22 mouse cellular contexts compared by ENCODE assay signal in the genomic region with DNA sequence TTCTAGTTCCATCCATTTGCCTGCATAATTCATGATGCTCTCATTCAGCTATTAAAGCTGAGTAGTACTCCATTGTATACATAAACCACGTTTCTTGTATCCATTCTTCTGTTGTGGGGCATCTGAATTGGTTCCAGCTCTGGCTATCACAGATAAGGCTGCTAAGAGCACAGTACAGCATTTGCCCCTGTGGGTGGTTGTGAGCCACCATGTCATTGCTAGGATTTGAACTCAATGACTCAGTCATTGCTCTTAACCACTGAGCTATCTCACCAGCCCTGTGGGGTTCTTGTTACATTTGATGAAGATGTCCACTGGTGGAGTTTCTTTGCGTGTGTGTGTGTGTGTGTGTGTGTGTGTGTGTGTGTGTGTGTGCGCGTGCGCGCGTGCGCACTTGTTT. TPM values are rescaled to one million over a fixed set of nuclear protein-coding genes. Genes with fewer than 3 reads are reported as not detected.
DNase-seq lines count a peak whose midpoint lies in the region; ATAC-seq and TF ChIP-seq lines count a peak whose summit lies in the region.
"Had no signal": no experiment of that assay in that cellular context is flagged by ENCODE, and none has a peak within 500 bp of the region (broad histone marks: within the 10 kb centered on the region; RNA-seq: fewer than 3 reads in every experiment).

No protein-coding gene starts in this region.

- WGBS in hindbrain, postnatal 0 days, result 96% methylated on average over 8 of the region's 8 CpGs
- 98% methylated on average over 8 of the region's 8 CpGs for whole genome bisulfite sequencing in intestine, postnatal 0 days

- H3K4me2 ChIP-seq in hindbrain, postnatal 0 days (ENCODE audit: low read depth, low read length), result no peak overlapping the region
- H3K4me2 ChIP-seq in intestine, postnatal 0 days (replicated peaks; ENCODE audit: low read depth), result no peak overlapping the region

- H3K9me3 ChIP-seq in MEL (replicated peaks; ENCODE audit: insufficient read depth, low read length), result no peaks in the 10 kb centered on the region
- H3K9me3 ChIP-seq in hindbrain, postnatal 0 days (ENCODE audit: low read length), result no peaks in the 10 kb centered on the region
- H3K9me3 ChIP-seq in intestine, postnatal 0 days (ENCODE audit: control insufficient read depth), result no peaks in the 10 kb centered on the region
- H3K9me3 ChIP-seq: G1E had no signal

- no peaks in the 10 kb centered on the region for H3K79me2 ChIP-seq in MEL (ENCODE audit: control insufficient read depth, insufficient read depth, low read length, poor library complexity)

- no peak for TF ChIP-seq RAD21 in MEL (IDR thresholded peaks at IDR 0.05; ENCODE audit: low read depth, low read length)

- peak; percentile 61 for ATAC-seq in megakaryocyte progenitor cell, adult 5-6 weeks (replicated peaks; ENCODE audit: poor library complexity)
- ATAC-seq in megakaryocyte-erythroid progenitor cell, adult 5-6 weeks (replicated peaks; ENCODE audit: low FRiP score, low TSS enrichment, poor library complexity, severe bottlenecking), result peak; percentile 84
- ATAC-seq in hindbrain, postnatal 0 days, result no peak
- no peak for ATAC-seq in intestine, postnatal 0 days
- ATAC-seq: activated CD4-positive, CD25-positive, alpha-beta regulatory T cell, adult 4 months; CD4-positive, CD25-positive, alpha-beta regulatory T cell, adult 4 months; Patski had no signal

- H3K27ac ChIP-seq in MEL (ENCODE audit: control insufficient read depth, low read depth, low read length), result no peak overlapping the region
- no peak overlapping the region for H3K27ac ChIP-seq in hindbrain, postnatal 0 days
- H3K27ac ChIP-seq in intestine, postnatal 0 days (ENCODE audit: low read depth, low read length), result no peak overlapping the region

- no peaks in the 10 kb centered on the region for H3K27me3 ChIP-seq in MEL (ENCODE audit: control insufficient read depth in 1 of 2, insufficient read depth in 2 of 2, low read length in 2 of 2)
- H3K27me3 ChIP-seq in hindbrain, postnatal 0 days (ENCODE audit: insufficient read depth, low read length), result no peaks in the 10 kb centered on the region
- no peaks in the 10 kb centered on the region for H3K27me3 ChIP-seq in intestine, postnatal 0 days (replicated peaks; ENCODE audit: control insufficient read depth, insufficient read depth, low read length)
- H3K27me3 ChIP-seq: CH12.LX, Patski had no signal

- no peak overlapping the region for H3K4me3 ChIP-seq in MEL (ENCODE audit: control insufficient read depth in 1 of 2, insufficient read depth in 1 of 2, low read depth in 2 of 2, low read length in 2 of 2)
- no peak overlapping the region for H3K4me3 ChIP-seq in hindbrain, postnatal 0 days (ENCODE audit: low read length)
- H3K4me3 ChIP-seq in intestine, postnatal 0 days (ENCODE audit: low read depth, low read length), result no peak overlapping the region

- H3K9ac ChIP-seq in MEL (ENCODE audit: control insufficient read depth, low read depth, low read length, poor library complexity, severe bottlenecking), result no peak overlapping the region
- H3K9ac ChIP-seq in hindbrain, postnatal 0 days (replicated peaks; ENCODE audit: low read length), result no peak overlapping the region
- H3K9ac ChIP-seq in intestine, postnatal 0 days (ENCODE audit: low read depth, low read length), result no peak overlapping the region

- TF ChIP-seq POLR2A in MEL (IDR thresholded peaks at IDR 0.05; ENCODE audit: control insufficient read depth in 1 of 2, insufficient read depth in 1 of 2, low read depth in 1 of 2, low read length in 2 of 2, poor library complexity in 1 of 2), result no peak

- no peak for TF ChIP-seq EP300 in MEL (IDR thresholded peaks at IDR 0.05; ENCODE audit: low read depth in 1 of 2, low read length in 2 of 2)

- H3K4me1 ChIP-seq in MEL (ENCODE audit: control insufficient read depth in 1 of 2, insufficient read depth in 2 of 2, low read length in 2 of 2), result peaks cover 0 to 6% of the 10 kb centered on the region in 2 experiments; a peak in 1 of 4 replicates
- no peaks in the 10 kb centered on the region for H3K4me1 ChIP-seq in hindbrain, postnatal 0 days (ENCODE audit: insufficient read depth, low read length)
- H3K4me1 ChIP-seq in intestine, postnatal 0 days (replicated peaks; ENCODE audit: control insufficient read depth, insufficient read depth, low read length), result no peaks in the 10 kb centered on the region

- no peak for TF ChIP-seq CTCF in MEL (IDR thresholded peaks at IDR 0.05 in 2 of 3, conservative IDR thresholded peaks at IDR 0.05 in 1 of 3; ENCODE audit: control insufficient read depth in 1 of 3, insufficient read depth in 1 of 3, low read depth in 2 of 3, low read length in 3 of 3, poor library complexity in 1 of 3, severe bottlenecking in 1 of 3)
- no peak for TF ChIP-seq CTCF in hindbrain, postnatal 0 days (IDR thresholded peaks at IDR 0.05; ENCODE audit: low read depth)
- no peak for TF ChIP-seq CTCF in intestine, postnatal 0 days (IDR thresholded peaks at IDR 0.05; ENCODE audit: low read depth)

- peak; percentile 42 for DNase-seq in MEL (ENCODE audit: low read depth, low spot score)
- no peak for DNase-seq in kidney, postnatal 4 days
- DNase-seq in hindbrain, postnatal 0 days (ENCODE audit: low spot score), result no peak
- DNase-seq: adrenal gland, adult 2 months; adrenal gland, adult 8-10 months; adrenal gland, postnatal 10 days; adrenal gland, postnatal 14 days; adrenal gland, postnatal 25 days; adrenal gland, postnatal 36 days; B cell, adult 2 months; cerebellum, adult 11 months; cerebellum, adult 11-12 months; cerebellum, adult 18-20 months; cerebellum, adult 2 months had no signal

- H3K36me3 ChIP-seq in MEL (ENCODE audit: control insufficient read depth in 1 of 2, insufficient read depth in 2 of 2, low read length in 2 of 2), result peaks cover 0 to 2% of the 10 kb centered on the region in 2 experiments; a peak in 3 of 4 replicates
- H3K36me3 ChIP-seq in hindbrain, postnatal 0 days (ENCODE audit: insufficient read depth, low read length), result peaks cover 21% of the 10 kb centered on the region
- peaks cover 28% of the 10 kb centered on the region for H3K36me3 ChIP-seq in intestine, postnatal 0 days (ENCODE audit: control insufficient read depth, insufficient read depth)

TF ChIP-seq in MEL, 35 proteins besides CTCF, POLR2A, EP300 and RAD21:
- peak; percentile 12; the same call in 1 of the 2 replicates for TF ChIP-seq TAL1 (IDR thresholded peaks at IDR 0.05; ENCODE audit: low read length)
- no peak for TF ChIP-seq ZKSCAN1 (IDR thresholded peaks at IDR 0.05; ENCODE audit: low read depth, low read length)

RNA-seq across cellular contexts. Expression of gene Acbd5, which starts 16.6 kb away (rescaled TPM):
- total RNA-seq in MEL (2012; rRNA removed), result 6.0 and 6.3 TPM in 2 replicates
- polyA plus RNA-seq in MEL (2012; ENCODE audit: insufficient read depth in 1 of 2, insufficient read length in 2 of 2, low read depth in 1 of 2, low replicate concordance in 2 of 2, missing spikeins in 1 of 2), result 1 to 10 TPM in 1 of 2 experiments, not detected in 1; 6.5 TPM
- 18.2 and 18.5 TPM in 2 replicates for total RNA-seq in megakaryocyte progenitor cell, adult 5-6 weeks (2015)
- 21.1 and 32.2 TPM in 2 replicates for total RNA-seq in megakaryocyte progenitor cell, adult 5-6 weeks (2017)
- 19.6 and 22.1 TPM in 2 replicates for total RNA-seq in megakaryocyte-erythroid progenitor cell, adult 5-6 weeks (2014; fragmentation: Nextera tagmentation)
- 19.0 and 22.7 TPM in 2 replicates for total RNA-seq in megakaryocyte-erythroid progenitor cell, adult 5-6 weeks (2017)
- total RNA-seq in hindbrain, postnatal 0 days (2014; rRNA removed), result 29.7 and 30.1 TPM in 2 replicates
- 60.9 and 66.0 TPM in 2 replicates for polyA plus RNA-seq in hindbrain, postnatal 0 days (2015; fragmentation: Nextera tagmentation; extraction: Ambion mirVana)
- polyA plus RNA-seq in intestine, postnatal 0 days (2015; fragmentation: Nextera tagmentation; extraction: Ambion mirVana), result 24.7 and 25.1 TPM in 2 replicates

RNA-seq across cellular contexts. Expression of gene Abi1, which starts 44.5 kb away (rescaled TPM):
- 31.9 and 41.0 TPM in 2 replicates for total RNA-seq in MEL (2012; rRNA removed)
- polyA plus RNA-seq in MEL (2012; ENCODE audit: insufficient read depth in 1 of 2, insufficient read length in 2 of 2, low read depth in 1 of 2, low replicate concordance in 2 of 2, missing spikeins in 1 of 2), result 10 to 100 TPM in 1 of 2 experiments, not detected in 1; 69.8 TPM
- total RNA-seq in megakaryocyte progenitor cell, adult 5-6 weeks (2015), result 82.2 and 84.2 TPM in 2 replicates
- total RNA-seq in megakaryocyte progenitor cell, adult 5-6 weeks (2017), result 90.0 and 111 TPM in 2 replicates
- 49.1 and 70.0 TPM in 2 replicates for total RNA-seq in megakaryocyte-erythroid progenitor cell, adult 5-6 weeks (2014; fragmentation: Nextera tagmentation)
- total RNA-seq in megakaryocyte-erythroid progenitor cell, adult 5-6 weeks (2017), result 77.0 and 113 TPM in 2 replicates
- 180 and 218 TPM in 2 replicates for total RNA-seq in hindbrain, postnatal 0 days (2014; rRNA removed)
- polyA plus RNA-seq in hindbrain, postnatal 0 days (2015; fragmentation: Nextera tagmentation; extraction: Ambion mirVana), result 60.4 and 64.9 TPM in 2 replicates
- 37.4 and 38.1 TPM in 2 replicates for polyA plus RNA-seq in intestine, postnatal 0 days (2015; fragmentation: Nextera tagmentation; extraction: Ambion mirVana)

Comparison
In these comparisons a context has a peak if more than half of its experiments do, and no peak if none do; other contexts are left out.
1. ATAC-seq: peak in megakaryocyte progenitor cell, adult 5-6 weeks (single experiment) and megakaryocyte-erythroid progenitor cell, adult 5-6 weeks (single experiment); none in hindbrain, postnatal 0 days (single experiment) and intestine, postnatal 0 days (single experiment).